Mouse (Mus musculus) embryonic stem cell, embryonic (primary cell): ENCODE data around the gene Hmg20b.

Experiments used
- CTCF ChIA-PET, 4 experiments: fragments of 300-600 bp in 2 of 4; fragments of 350-600 bp in 2 of 4; sonication (Branson Sonifier 250); formaldehyde crosslinking; loops; one replicate each; lab custom pipeline; 2022; ENCODE audit warnings: inconsistent platforms in 2 of 4; lab: Charles Lee
- POLR2A ChIA-PET, 4 experiments: fragments of 300-600 bp in 2 of 4; fragments of 350-600 bp in 2 of 4; sonication (Branson Sonifier 250); formaldehyde crosslinking; loops; one replicate each; lab custom pipeline; 2022; ENCODE audit warnings: antibody characterized with exemption in 4 of 4, inconsistent platforms in 1 of 4; lab: Charles Lee

Gene Hmg20b

GRCm38 (mm10) chr10:81366477-81367206, 16.4 kb upstream of the Hmg20b start:
- POLR2A ChIA-PET, result interaction anchor here (0.6 to 8.1 kb wide), 44 partner anchors 10 to 174 kb away, joined by 3 to 87 read pairs (median 4); partner anchors contain the start of genes Dohh (in 3 of the 4), Gm48551 (in 3 of the 4), Cactin (in 2 of the 4) and Fzr1 (in 2 of the 4)
- CTCF ChIA-PET, result interaction anchor here in 1 of 4 experiments (0.6 to 1.7 kb wide), 6 partner anchors 10 to 74 kb away, joined by 3 to 8 read pairs (median 4); partner anchors contain the start of genes Gipc3, Hmg20b and Pip5k1c

DNA sequence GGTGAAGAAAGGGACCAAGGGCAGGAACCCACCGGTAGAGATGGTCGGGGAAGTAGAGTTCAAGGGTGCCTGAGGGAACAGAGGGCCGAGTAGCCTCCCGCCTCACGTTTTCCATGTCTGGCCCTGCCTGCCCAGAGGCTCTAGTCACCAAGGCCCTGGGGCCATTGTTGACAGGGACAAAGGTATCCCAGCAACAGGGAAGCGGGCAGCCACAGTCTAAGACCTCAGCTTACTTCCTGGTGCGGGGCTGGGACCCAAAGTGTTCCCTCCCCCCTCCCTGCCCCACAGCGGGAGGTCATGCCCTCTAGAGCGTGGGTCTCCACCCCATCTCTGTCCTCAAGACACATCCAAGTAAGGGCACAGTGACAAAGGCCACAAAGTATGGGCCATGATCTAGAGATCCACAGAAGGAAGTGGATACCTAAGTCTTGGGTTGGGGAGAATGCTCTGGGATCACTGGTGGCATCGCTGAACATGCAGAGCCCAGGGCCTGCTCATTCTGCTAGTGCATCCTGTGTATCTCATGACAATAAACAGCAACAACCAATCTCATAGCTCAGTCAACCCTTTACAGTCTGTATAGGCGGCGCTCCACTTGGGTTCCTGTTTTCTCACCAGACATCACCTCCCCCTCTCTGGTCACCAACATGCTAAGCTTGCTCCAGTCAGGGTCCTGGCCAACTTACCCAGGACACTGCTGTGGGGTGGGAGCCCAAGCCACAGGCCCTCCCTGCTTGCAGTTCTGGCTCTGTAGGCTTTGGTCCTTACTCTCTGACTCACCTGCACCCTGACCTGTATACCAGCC, 15.6 kb upstream of the Hmg20b start, which contains the start of gene 4930404N11Rik:
Gene 4930404N11Rik (minus strand): TSS at position 145 of the 805 bp plus-strand sequence.
- POLR2A ChIA-PET, result interaction anchor here (0.6 to 8.1 kb wide), 47 partner anchors 9 to 181 kb away, joined by 3 to 87 read pairs (median 4); partner anchors contain the start of genes Dohh (in 3 of the 4), Gm48551 (in 3 of the 4), Fzr1 (in 2 of the 4) and Mfsd12 (in 2 of the 4)
- CTCF ChIA-PET, result interaction anchor here in 1 of 4 experiments (0.6 to 1.7 kb wide), 8 partner anchors 9 to 480 kb away, joined by 3 to 8 read pairs (median 3); partner anchors contain the start of genes Celf5, Gipc3, Hmg20b and Pip5k1c

DNA sequence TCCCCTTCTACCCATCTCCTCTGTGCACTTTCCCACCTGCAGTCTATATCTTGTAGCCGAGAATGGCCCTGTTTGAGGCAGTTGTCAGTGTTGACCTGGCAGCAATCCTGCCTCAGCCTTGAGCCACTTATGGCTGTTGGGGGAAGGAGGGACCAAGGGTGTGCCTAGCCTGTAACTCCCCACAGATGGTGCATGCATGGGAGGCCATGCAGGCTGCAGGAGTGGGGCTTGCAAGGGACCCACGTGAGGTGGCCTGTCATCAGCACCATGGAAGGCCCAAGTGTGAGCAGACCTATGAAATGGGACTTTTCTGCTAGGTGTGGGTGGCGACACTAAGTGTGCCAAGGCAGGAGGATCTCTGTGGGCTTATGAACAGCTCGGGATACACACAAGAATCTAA, 14.8 kb upstream of the Hmg20b start:
- ChIA-PET POLR2A (interaction anchor here (0.9 to 8.1 kb wide), 30 partner anchors 8 to 180 kb away, joined by 3 to 87 read pairs (median 6); partner anchors contain the start of genes Dohh (in 3 of the 4), Gm48551 (in 3 of the 4), Fzr1 (in 2 of the 4) and Mfsd12 (in 2 of the 4)), CTCF (interaction anchor here in 1 of 4 experiments (1.0 to 1.7 kb wide), 4 partner anchors 14 to 85 kb away, joined by 3 to 8 read pairs (median 3); partner anchors contain the start of gene Pip5k1c)

DNA sequence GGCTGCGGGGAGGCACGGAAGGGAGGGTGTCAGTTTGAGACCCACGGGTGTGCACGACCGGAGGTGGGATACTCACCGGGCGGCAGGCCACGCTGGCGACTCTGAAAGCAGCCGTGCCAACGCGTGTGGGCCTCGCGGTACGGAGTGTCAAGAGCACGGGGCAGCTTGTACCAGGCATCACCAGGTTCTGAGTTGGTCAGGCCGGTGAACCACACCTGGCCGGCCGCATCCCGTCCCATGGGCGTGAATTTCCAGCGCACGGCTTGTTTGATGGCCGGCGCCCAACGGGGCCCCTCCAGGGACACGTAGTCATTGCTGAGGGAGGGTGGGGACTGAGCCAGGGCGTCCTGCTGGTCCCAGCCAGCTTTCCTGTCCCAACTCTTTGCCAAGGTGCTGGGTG, 14.4 kb upstream of the Hmg20b start:
- CTCF ChIA-PET, result interaction anchor here in 3 of 4 experiments (0.7 to 1.6 kb wide), 5 partner anchors 14 to 178 kb away, joined by 3 to 5 read pairs (median 3); partner anchors contain the start of gene Pip5k1c (in 1 of the 3)
- POLR2A ChIA-PET, result interaction anchor here in 3 of 4 experiments (0.6 to 8.1 kb wide), 23 partner anchors 9 to 416 kb away, joined by 3 to 87 read pairs (median 4); partner anchors contain the start of genes Fzr1 (in 2 of the 3), Pip5k1c (in 1 of the 3) and Tbxa2r (in 1 of the 3)

DNA sequence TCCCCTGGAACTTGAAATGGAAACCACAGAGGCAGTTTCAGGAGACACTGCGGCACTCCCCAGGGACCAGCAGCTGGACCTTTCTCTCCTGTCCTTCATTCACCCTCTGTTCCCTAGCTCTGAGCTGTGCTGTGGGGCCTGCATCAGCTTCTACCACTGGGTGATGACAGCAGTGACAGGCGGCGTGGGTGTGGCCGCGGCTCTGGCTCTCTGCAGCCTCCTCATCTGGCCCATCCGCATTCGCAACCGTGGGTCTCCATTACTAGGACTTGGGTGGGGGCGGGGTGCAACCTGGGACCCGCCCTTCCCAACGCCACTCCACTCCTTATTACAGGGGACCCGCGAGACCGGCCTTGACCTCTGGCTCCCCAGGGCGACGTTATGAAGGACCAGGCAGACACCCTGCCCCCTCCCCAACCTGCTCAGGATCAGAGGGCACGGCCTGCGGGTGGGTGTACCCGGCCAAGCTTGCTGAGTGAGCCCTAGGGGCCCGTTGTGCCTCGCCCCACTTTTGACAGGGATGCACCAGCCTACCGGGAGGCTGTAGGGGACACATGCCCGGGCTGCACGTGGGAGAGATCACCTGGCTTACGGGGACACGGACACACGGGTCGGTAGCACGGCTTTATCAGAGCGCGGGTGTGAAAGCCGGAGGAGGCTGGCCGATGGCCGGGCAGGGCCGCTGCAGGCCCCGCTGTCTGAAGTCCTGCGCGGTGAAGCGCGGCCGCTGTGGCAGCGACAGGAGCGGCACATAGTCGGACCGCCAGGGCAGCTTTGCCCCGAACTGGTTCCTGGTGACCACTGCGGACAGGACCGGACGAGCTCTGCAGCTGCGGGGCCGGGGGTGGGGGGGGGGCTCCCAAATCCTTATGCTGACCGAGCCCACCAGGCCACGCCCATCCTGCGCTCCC, 13.4 kb upstream of the Hmg20b start:
- POLR2A ChIA-PET, result interaction anchor here in 3 of 4 experiments (0.5 to 8.1 kb wide), 31 partner anchors 8 to 1484 kb away, joined by 3 to 87 read pairs (median 4); partner anchors contain the start of genes Fzr1 (in 3 of the 3), Pip5k1c (in 1 of the 3) and Zfr2 (in 1 of the 3)
- CTCF ChIA-PET, result interaction anchor here (0.6 to 1.6 kb wide), 10 partner anchors 15 to 917 kb away, joined by 3 to 5 read pairs (median 3); partner anchors contain the start of gene Pip5k1c (in 1 of the 4)

DNA sequence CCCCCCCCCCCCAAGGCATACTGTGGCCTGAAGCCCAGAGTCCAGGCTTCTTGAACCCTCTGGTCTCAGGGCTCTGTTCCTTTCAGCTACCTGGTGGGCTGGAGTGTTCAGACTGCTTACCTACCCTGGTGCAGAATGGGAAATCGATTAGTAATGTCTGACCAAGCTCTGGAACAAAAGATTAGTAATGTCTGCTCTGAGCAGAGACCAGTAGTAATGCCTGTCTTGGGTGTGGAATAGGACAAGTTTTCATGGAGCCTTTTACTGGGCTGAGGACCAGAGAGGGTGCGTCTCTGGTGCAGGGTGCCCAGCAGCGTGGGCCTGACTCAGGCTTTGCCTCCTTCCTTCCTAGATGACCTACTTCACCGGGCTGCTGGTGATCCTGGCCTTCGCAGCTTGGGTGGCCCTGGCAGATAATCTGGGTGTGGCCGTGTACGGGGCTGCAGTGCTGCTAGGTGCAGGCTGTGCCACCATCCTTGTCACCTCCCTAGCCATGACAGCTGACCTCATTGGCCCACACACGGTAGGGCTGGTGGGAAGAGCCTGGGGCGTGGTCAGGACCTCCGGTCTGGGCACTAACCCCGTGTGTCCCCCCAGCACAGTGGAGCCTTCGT, 12.2 kb upstream of the Hmg20b start:
- ChIA-PET POLR2A (interaction anchor here in 3 of 4 experiments (0.6 to 5.5 kb wide), 20 partner anchors 8 to 96 kb away, joined by 3 to 35 read pairs (median 4); partner anchors contain the start of genes Fzr1 (in 2 of the 3), Apba3 (in 1 of the 3), Cactin (in 1 of the 3) and Dohh (in 1 of the 3)), CTCF (interaction anchor here in 3 of 4 experiments (0.6 to 1.5 kb wide), 12 partner anchors 12 to 801 kb away, joined by 3 to 12 read pairs (median 3); partner anchors contain the start of genes Hmg20b (in 1 of the 3) and Pip5k1c (in 1 of the 3))

GRCm38 (mm10) chr10:81360721-81361120, 10.4 kb upstream of the Hmg20b start:
- POLR2A ChIA-PET, result interaction anchor here in 3 of 4 experiments (0.6 to 5.5 kb wide), 24 partner anchors 9 to 1193 kb away, joined by 3 to 35 read pairs (median 4); partner anchors contain the start of genes Dohh (in 2 of the 3), Fzr1 (in 2 of the 3), Gm48551 (in 2 of the 3) and Pip5k1c (in 2 of the 3)
- CTCF ChIA-PET, result interaction anchor here in 2 of 4 experiments (0.7 to 2.2 kb wide), 10 partner anchors 10 to 71 kb away, joined by 3 to 13 read pairs (median 4); partner anchors contain the start of genes Fzr1 (in 2 of the 2), Hmg20b (in 2 of the 2), Gipc3 (in 1 of the 2) and Pip5k1c (in 1 of the 2)

GRCm38 (mm10) chr10:81358841-81359240, 8.6 kb upstream of the Hmg20b start:
- ChIA-PET POLR2A (interaction anchor here in 2 of 4 experiments (0.5 to 5.1 kb wide), 5 partner anchors 13 to 1655 kb away, joined by 3 to 31 read pairs (median 3); partner anchors contain the start of genes Cactin (in 1 of the 2) and Fzr1 (in 1 of the 2)), CTCF (interaction anchor here in 2 of 4 experiments (0.6 to 1.3 kb wide), 4 partner anchors 12 to 373 kb away, joined by 3 to 5 read pairs (median 3); partner anchors contain the start of gene Pip5k1c (in 1 of the 2))

DNA sequence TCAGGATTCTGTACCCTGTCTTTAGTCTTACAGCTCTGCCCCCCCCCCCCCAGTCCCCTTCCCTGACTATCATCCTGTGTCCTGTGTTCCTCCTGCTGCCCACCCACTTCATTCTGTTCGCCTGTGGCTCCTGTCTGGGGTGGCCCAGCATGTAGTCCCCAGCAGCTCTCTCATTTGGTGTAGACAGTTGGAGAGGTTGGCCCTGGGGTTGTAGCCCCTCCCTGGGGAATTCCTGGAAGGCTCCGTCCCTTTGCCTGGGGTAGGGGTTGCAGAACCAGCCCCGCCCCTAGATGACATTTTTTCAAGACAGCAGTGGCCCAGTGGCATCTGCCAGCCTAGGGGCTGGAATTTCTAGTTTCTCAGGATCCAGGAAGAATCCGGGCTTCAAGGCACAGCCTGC, 7.9 kb upstream of the Hmg20b start:
- ChIA-PET CTCF (interaction anchor here in 2 of 4 experiments (0.7 to 1.3 kb wide), 3 partner anchors 12 to 166 kb away, joined by 3 to 5 read pairs (median 3); partner anchors contain the start of gene Pip5k1c (in 1 of the 2)), POLR2A (interaction anchor here in 2 of 4 experiments (0.6 to 5.1 kb wide), 7 partner anchors 8 to 41 kb away, joined by 3 to 31 read pairs (median 5); partner anchors contain the start of genes Fzr1 (in 2 of the 2), 4930404N11Rik (in 1 of the 2) and Cactin (in 1 of the 2))

DNA sequence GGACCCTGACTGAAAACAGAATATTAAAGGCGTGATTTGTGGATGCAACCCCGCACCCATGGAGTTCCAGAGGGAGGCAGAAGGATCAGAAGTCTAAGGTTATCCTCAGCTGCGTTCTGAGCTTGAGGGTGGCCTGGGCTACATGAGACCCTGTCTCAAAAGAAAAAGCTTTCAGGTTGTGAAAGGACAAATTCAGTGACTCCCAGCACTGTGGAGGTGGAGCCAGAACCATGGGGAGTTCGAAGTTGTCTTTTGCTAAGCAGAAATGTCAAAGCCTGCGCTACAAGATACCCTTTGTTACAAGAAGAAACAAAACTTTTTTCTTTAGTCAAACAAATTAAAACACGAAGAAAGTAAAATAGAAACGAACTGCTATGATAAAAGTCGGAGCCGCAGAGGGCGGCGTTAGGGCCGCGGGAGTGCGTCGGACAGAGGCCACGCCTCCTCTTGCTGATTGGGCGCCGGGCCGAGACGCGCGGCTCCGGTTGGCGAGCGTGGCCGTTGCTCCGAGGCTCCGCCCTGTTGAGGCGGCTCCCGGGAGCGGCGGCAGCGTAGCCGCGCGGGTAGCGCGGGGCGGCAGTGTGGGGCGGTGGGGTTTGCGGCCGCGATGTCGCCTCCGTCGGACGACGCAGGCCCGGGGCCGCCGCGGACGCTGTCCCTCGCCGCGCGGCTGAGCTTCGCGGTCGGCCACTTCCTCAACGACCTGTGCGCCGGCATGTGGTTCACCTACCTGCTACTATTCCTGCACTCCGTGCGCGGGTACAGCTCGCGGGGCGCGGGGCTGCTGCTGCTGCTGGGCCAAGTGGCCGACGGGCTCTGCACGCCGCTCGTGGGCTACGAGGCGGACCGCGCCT, 6.9 kb upstream of the Hmg20b start, which contains the start of gene Mfsd12:
Gene Mfsd12 (plus strand): TSS at position 501 of the 854 bp plus-strand sequence.
- ChIA-PET CTCF (interaction anchor here in 3 of 4 experiments (0.5 to 1.2 kb wide), 8 partner anchors 9 to 1861 kb away, joined by 3 to 5 read pairs (median 3); no protein-coding TSS in a partner anchor), POLR2A (interaction anchor here in 3 of 4 experiments (0.8 to 2.2 kb wide), 13 partner anchors 8 to 427 kb away, joined by 3 to 11 read pairs (median 5); partner anchors contain the start of genes 4930404N11Rik (in 2 of the 3), Cactin (in 1 of the 3), Fzr1 (in 1 of the 3) and Gadd45b (in 1 of the 3))

DNA sequence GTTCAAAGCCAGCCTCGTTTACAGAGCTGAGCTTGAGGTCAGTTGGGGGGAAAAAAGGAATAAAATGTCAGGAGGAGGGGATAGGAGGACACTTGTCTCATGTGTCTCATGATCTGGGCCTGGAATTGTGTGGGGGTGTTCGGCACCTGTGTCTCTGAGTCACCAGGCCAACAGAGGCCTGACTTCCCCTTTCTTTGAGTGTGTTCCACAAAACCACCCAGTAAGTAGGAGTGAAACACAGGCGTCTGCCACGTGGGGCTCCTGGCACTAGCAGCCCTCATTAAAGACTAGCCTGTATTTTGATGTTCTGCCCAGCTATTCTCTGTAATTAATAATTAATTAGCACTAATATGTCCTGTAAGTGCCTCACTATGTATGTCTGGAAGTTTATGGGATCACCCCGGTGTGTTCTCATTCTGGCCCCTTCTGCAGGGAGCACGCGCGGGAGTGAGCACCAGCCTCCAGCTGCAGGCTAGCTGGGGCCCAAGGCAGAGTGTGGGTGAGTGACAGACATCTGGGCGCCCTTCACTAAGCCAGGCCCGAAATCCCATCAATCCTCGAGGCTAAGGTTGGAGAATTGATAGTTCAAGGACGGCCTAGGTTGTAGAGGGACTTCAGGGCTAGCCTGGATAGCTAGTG, 6.2 kb upstream of the Hmg20b start:
- ChIA-PET POLR2A (interaction anchor here in 3 of 4 experiments (0.6 to 2.2 kb wide), 14 partner anchors 9 to 427 kb away, joined by 3 to 11 read pairs (median 4); partner anchors contain the start of genes 4930404N11Rik (in 2 of the 3), Cactin (in 1 of the 3), Fzr1 (in 1 of the 3) and Gadd45b (in 1 of the 3)), CTCF (interaction anchor here in 3 of 4 experiments (0.6 to 1.2 kb wide), 7 partner anchors 10 to 1862 kb away, joined by 3 to 5 read pairs (median 3); no protein-coding TSS in a partner anchor)

DNA sequence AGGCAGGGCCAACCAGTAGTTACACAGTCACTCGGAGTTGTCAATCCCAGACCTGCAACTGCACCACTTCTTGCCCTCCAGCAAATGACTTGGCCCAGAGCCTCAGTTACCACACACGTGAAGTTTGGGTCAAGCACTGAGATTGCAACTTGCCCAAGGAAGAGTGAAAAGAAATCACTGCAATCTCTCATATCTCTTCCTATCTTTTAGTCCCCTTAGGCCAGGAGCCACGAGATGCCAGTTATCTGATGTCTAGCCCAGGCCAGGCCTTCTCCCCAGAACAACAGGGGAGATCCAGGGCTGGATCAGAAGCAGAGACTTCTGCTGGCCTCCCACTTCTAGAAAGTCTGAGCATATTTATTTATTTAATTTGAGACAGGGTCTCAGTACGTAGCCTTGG, 5.3 kb upstream of the Hmg20b start:
- POLR2A ChIA-PET, result interaction anchor here (0.6 to 4.0 kb wide), 32 partner anchors 9 to 423 kb away, joined by 3 to 17 read pairs (median 5); partner anchors contain the start of genes 4930404N11Rik (in 4 of the 4), Cactin (in 2 of the 4), Fzr1 (in 2 of the 4) and Apba3 (in 1 of the 4)
- CTCF ChIA-PET, result interaction anchor here in 3 of 4 experiments (1.0 to 1.6 kb wide), 5 partner anchors 9 to 95 kb away, joined by 3 to 9 read pairs (median 5); partner anchors contain the start of gene Pip5k1c (in 2 of the 3)
